Mouse (Mus musculus) kidney, postnatal 4 days (tissue): ENCODE results near the gene Trip6.

Experiments used
- DNase-seq, 2 experiments: peaks; one replicate each; pipeline ENCODE4 v3.0.0; 2021; ENCODE audit warnings: mixed read lengths in 2 of 2

Trip6 gene

DNA sequence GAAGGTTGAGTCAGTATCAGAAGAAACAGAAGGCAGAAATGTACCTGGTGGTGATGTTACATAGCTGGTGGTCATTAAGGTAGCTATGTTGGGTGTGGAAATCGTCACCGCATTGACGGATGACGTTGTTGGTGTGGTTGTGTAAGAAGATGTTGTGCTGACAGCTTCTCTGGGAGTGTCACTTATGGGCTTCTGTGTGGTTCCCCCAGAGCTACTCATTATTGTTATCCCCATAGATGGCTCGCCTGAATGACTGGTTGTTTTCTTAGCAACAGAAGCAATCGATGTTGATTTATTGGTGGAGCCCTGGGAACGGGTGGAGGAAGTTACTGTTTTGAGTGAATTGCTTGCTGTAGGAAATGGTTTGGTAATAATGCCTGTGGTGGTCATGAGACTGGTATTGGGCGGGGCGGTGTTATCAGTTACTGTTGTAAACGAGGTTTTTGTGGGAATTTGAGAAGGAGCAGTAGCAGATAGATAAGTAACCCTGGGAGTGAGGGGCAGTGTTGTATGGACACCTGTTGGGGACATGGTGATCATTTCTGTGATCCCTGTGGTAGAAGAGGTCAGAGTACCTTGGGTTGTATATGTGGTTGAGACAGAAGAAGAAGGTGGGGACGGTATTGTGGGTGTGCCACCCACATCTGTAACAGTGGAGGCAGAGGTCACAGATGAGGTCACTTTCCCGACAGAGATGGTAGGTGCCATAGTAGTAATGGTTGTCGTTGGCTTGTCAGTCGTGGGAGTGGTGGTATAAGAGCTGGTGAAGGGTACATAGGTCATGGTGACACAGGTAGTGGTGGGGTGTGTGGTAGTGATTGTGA lies 50.1 kb downstream of the Trip6 start:
- DNase-seq, result no peak
